In the genomic region with DNA sequence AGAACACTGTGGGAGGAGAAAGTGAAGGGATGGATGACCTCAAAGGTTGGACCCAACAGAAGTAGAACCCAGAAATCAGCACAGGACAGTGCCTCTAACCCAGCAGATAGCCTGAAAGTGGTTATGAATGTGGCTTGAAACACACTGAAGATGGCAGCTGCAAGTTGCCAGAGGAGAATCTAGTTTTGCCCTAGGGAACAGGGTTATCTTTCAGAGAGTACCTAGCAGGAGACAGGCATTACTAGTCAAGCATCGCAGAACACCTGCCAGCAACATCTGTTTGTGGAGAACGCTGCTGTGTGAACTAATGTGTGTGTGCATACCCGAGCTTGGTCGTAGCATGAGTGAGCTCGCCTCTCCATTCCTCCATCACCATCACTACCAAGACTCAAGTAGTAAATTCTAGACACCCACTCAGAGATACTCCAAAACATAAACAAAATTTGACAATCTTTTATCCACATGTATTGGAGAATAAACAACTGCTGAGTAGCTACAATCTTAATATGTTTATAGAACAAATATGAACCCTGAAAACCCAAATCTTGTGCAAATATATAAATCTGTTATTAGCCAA, we compare ENCODE assay signal across 20 mouse cellular contexts.
DNase-seq lines count a peak whose midpoint lies in the region; ATAC-seq and TF ChIP-seq lines count a peak whose summit lies in the region.
"Had no signal": no experiment of that assay in that cellular context is flagged by ENCODE, and none has a peak within 500 bp of the region (broad histone marks: within the 10 kb centered on the region; RNA-seq: fewer than 3 reads in every experiment).

No protein-coding gene starts in this region.

- peaks cover 17% of the 10 kb centered on the region for H3K9me3 ChIP-seq in megakaryocyte, embryonic 14.5 days
- H3K9me3 ChIP-seq: embryonic facial prominence, embryonic 15.5 days; heart, embryonic 10.5 days; neural tube, embryonic 13.5 days had no signal

- no peaks in the 10 kb centered on the region for H3K27me3 ChIP-seq in megakaryocyte, embryonic 14.5 days (replicated peaks)
- no peaks in the 10 kb centered on the region for H3K27me3 ChIP-seq in cerebellum, adult 2 months (ENCODE audit: control insufficient read depth, insufficient read depth, low read length)
- H3K27me3 ChIP-seq: embryonic facial prominence, embryonic 15.5 days; neural tube, embryonic 13.5 days had no signal

- peak overlapping the region; percentile 62 for H3K4me3 ChIP-seq in megakaryocyte, embryonic 14.5 days (replicated peaks)
- H3K4me3 ChIP-seq in cerebellum, adult 2 months (replicated peaks; ENCODE audit: insufficient read depth, low read depth, low read length): no peak overlapping the region
- H3K4me3 ChIP-seq: embryonic facial prominence, embryonic 15.5 days; heart, embryonic 10.5 days; myocyte; neural tube, embryonic 13.5 days had no signal

- 96% methylated on average over 5 of the region's 5 CpGs for WGBS in cerebellum, adult 2 months

- no peaks in the 10 kb centered on the region for H3K36me3 ChIP-seq in megakaryocyte, embryonic 14.5 days (replicated peaks; ENCODE audit: low read length)
- H3K36me3 ChIP-seq: embryonic facial prominence, embryonic 15.5 days; heart, embryonic 10.5 days; neural tube, embryonic 13.5 days had no signal

- no peak for ATAC-seq in cerebellum, adult (ENCODE audit: insufficient number of reproducible peaks, low FRiP score, low TSS enrichment)
- no peak for ATAC-seq in megakaryocyte, adult 5-6 weeks (ENCODE audit: poor library complexity, severe bottlenecking)
- ATAC-seq: forebrain, embryonic 14.5 days; hindbrain, postnatal 0 days; intestine, postnatal 0 days; midbrain, embryonic 16.5 days had no signal

- no peak for TF ChIP-seq CTCF in cerebellum, adult 2 months (IDR thresholded peaks at IDR 0.05; ENCODE audit: borderline replicate concordance, insufficient read depth, low read depth, low read length)

- no peak overlapping the region for H3K27ac ChIP-seq in cerebellum, adult 2 months (ENCODE audit: insufficient read depth, low read length)
- H3K27ac ChIP-seq: embryonic facial prominence, embryonic 15.5 days; heart, embryonic 10.5 days; hindbrain, postnatal 0 days; liver, embryonic 14.5 days; neural tube, embryonic 13.5 days had no signal

- DNase-seq in cerebellum, adult 11-12 months: peak; percentile 40
- DNase-seq in cerebellum, adult 2 months: peak; percentile 43 to 68
- peak; percentile 70 to 74 for DNase-seq in cerebellum, postnatal 25 days
- no peak for DNase-seq in liver
- DNase-seq in retina, embryonic 14.5 days (ENCODE audit: low spot score): no peak
- DNase-seq: adrenal gland, postnatal 36 days; kidney, postnatal 36 days; layer of hippocampus, postnatal 36 days had no signal

- no peaks in the 10 kb centered on the region for H3K4me1 ChIP-seq in megakaryocyte, embryonic 14.5 days
- H3K4me1 ChIP-seq in cerebellum, adult 2 months (ENCODE audit: control insufficient read depth, insufficient read depth, low read length): peaks cover 7% of the 10 kb centered on the region
- H3K4me1 ChIP-seq: embryonic facial prominence, embryonic 15.5 days; heart, embryonic 10.5 days had no signal

- no peak for TF ChIP-seq POLR2A in cerebellum, adult 2 months (IDR thresholded peaks at IDR 0.05; ENCODE audit: borderline replicate concordance, insufficient read depth, low read length)

Comparison
In these comparisons a context has a peak if more than half of its experiments do, and no peak if none do; other contexts are left out.
1. DNase-seq: peak in cerebellum, adult 11-12 months (single experiment), cerebellum, adult 2 months (2 of 2) and cerebellum, postnatal 25 days (2 of 2); none in liver (single experiment) and retina, embryonic 14.5 days (single experiment).